Mouse (Mus musculus) erythroblast, embryonic 14.5 days (primary cell): Measurements from ENCODE around the gene Ahsa1. TPM values are rescaled to one million over a fixed set of nuclear protein-coding genes. Genes with fewer than 3 reads are reported as not detected.
A peak's percentile ranks its signal among the peaks of the same experiment; 100 is the strongest.
"Not testable (repeated sequence)": the region's sequence is repeated elsewhere in the genome, so short reads cannot be mapped to it uniquely, and the experiment has no call there.

Experiments used
- H3K27me3 ChIP-seq: 2 replicates; pipeline ENCODE4 v1.6.1; 2012; ENCODE audit warnings: inconsistent platforms; ENCODE audit not compliant: control insufficient read depth
- H3K36me3 ChIP-seq: 2 replicates; pipeline ENCODE4 v1.6.1; 2012; ENCODE audit warnings: mild to moderate bottlenecking, inconsistent platforms; ENCODE audit not compliant: control insufficient read depth
- H3K4me1 ChIP-seq: 2 replicates; pipeline ENCODE4 v1.6.1; 2012; ENCODE audit warnings: inconsistent platforms; ENCODE audit not compliant: control insufficient read depth
- H3K4me3 ChIP-seq: replicated peaks from 2 replicates; pipeline ENCODE3; 2012; ENCODE audit warnings: moderate library complexity, mild to moderate bottlenecking, inconsistent platforms
- H3K9me3 ChIP-seq: 2 replicates; pipeline ENCODE4 v1.6.1; 2012; ENCODE audit warnings: low read length, inconsistent platforms, mixed read lengths; ENCODE audit not compliant: control insufficient read depth
- GATA1 ChIP-seq: IDR thresholded peaks from 2 replicates; pipeline ENCODE4 v1.6.1; 2012; ENCODE audit warnings: low read length, inconsistent platforms, mixed read lengths
- TAL1 ChIP-seq: IDR thresholded peaks from 3 replicates; pipeline ENCODE4 v1.6.1; 2012; ENCODE audit warnings: low read length, inconsistent platforms, mixed read lengths
- polyA plus RNA-seq: library from polyadenylated mRNA; stranded (reverse); fragments of >175 nt; gene quantifications from 2 replicates; pipeline ENCODE4 v1.2.3, GENCODE M21; 2012

Gene Ahsa1
- polyA plus RNA-seq, 1 experiment = 13.5 TPM

DNA sequence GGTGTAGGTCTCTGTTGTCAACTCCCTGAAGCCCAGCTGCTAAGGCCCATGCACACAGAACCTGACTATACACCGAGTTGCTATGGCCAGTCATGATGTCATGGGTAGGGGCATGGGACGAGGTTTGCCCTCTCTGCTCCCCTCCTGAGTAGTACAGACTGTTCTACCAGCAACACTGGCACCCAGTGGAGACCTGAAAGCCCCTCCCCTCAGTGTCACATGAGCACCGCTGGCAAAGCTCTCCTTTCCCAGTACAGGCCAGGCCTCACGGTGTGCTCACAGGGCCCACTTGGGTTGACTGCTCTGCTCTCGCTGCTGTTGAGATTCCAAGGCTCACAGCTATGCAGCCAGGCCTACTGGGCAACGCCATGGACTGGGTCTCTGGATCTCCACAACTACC is 27.7 kb downstream of the Ahsa1 start:
- H3K27me3 ChIP-seq = peaks cover 10% of the 10 kb centered on the region

DNA sequence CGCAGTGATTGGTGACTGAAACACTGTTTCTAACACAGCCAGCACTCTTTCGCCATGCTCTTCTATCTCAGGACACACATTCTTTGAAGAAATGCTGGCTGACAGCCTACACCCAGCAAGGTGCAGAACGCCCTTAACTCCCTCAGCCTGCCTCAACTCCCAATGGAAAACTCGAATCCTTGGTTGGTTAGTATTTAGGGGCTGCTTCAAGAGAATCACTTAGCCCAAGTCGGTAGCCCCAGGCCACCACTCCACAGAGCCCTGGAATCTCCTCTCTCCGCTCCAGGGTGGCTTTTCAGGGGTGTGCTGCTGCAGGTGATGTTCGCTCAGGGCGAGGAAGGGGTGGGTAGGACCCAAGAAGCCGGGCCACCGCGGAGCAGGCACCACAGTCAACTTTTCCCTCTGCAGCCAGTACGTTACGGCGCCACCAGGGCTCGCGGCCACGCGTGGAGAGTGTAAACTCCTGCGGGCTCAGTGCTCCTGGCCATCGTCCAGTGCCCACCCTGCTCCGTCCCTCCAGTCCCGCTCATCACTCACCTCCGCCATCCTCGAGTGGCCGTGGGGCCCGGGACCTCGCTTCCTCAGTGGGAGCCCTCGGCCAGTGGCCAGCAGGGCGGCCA is 32.9 kb downstream of the Ahsa1 start:
- H3K4me3 ChIP-seq = peak overlapping the region; percentile 60
- H3K9me3 ChIP-seq = peaks cover 5% of the 10 kb centered on the region; the same call in 1 of the 2 replicates
- H3K4me1 ChIP-seq = peaks cover 15% of the 10 kb centered on the region
- peaks cover 45% of the 10 kb centered on the region for H3K27me3 ChIP-seq
- TF ChIP-seq TAL1 (no peak), GATA1 (no peak)
- no peaks in the 10 kb centered on the region for H3K36me3 ChIP-seq

More for the DNA sequence above, 27.7 kb downstream of the Ahsa1 start:
- H3K4me3 ChIP-seq = no peak overlapping the region
- no peaks in the 10 kb centered on the region for H3K4me1 ChIP-seq
- H3K9me3 ChIP-seq = no peaks in the 10 kb centered on the region
- TF ChIP-seq TAL1 (no peak), GATA1 (no peak)
- no peaks in the 10 kb centered on the region for H3K36me3 ChIP-seq

DNA sequence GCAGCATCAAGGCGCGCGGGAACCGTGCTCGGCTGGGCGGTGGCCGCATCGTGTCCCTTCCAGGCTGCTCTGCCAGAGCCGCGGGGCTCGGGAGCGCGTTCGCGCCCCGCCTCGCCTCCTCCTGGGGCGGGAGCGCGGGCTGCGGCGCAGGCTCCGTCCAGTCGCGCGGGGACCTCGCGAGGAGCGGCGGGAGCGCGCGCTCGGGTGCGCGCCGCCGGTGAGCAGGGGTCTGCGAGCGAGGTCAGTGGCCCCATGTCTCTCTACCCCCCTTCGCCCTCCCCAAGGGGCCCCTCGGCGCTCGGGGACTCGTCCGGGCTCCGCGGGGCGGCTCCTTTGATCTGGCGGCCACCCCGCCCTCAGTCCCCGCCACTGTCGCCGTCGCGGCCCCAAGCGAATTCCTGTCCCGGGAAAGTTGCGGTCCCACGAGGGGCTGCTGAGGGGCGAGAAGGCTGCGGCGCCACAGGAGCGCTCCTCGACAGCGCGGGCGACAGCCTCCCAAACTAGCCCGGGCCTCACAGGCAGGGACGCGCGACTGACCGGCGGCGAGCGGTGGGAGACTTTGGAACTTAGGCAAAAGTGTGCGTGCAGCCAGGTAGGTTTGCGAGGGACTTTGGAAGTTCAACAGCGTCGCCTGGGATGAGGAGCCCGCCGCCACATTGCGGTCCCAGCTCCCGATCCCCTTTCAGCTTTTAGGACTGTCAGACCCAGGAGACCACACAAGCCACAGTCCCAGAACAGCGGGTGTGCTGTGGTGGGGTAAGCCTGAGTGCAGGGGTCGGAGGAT is 33.6 kb downstream of the Ahsa1 start, which contains the start of gene Ism2:
Ism2 (minus strand) TSS at position 49 of the 784 bp plus-strand sequence.
- Histone ChIP-seq H3K36me3 (no peaks in the 10 kb centered on the region), H3K4me1 (peaks cover 15% of the 10 kb centered on the region), H3K27me3 (peaks cover 45% of the 10 kb centered on the region), H3K4me3 (peak within 1 kb of the TSS; percentile 60), H3K9me3 (peaks cover 5% of the 10 kb centered on the region; the same call in 1 of the 2 replicates)
- no peak for TF ChIP-seq GATA1
- TF ChIP-seq TAL1 = no peak

DNA sequence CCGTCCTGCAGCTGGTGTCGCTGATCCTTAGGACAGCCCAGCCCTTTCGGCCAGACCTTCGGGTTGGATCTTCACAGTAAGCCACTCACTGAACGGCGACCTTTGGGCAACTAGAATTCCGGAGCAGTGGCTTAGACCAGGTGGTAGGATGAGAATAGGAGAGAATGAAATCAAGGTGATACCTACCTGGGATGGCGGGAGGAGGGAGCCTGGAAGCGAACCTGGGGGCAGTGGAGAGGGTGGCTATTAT is 34.1 kb downstream of the Ahsa1 start:
- peaks cover 5% of the 10 kb centered on the region; the same call in 1 of the 2 replicates for H3K9me3 ChIP-seq
- peaks cover 15% of the 10 kb centered on the region for H3K4me1 ChIP-seq
- peak overlapping the region; percentile 60 for H3K4me3 ChIP-seq
- H3K36me3 ChIP-seq = no peaks in the 10 kb centered on the region
- peaks cover 45% of the 10 kb centered on the region for H3K27me3 ChIP-seq
- TF ChIP-seq TAL1 (no peak), GATA1 (no peak)

DNA sequence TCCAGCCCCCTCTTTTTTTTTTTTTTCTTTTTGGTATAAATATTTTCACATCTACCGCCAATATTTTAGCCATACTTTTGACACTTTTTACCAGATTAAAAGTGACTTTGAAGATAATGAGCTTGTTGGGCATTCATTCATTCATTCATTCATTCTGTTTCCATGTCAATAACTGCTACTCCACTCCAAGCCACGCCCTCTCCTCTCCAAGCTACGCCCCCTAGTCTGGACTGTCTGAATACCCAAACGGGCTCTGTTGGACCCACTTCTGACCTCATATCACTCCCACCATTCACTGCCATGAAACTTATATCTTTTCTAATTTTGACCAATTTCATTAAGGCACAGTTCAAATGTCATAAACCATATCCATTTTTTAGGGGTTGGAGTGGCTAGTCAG is 34.9 kb downstream of the Ahsa1 start:
- H3K4me1 ChIP-seq = peaks cover 15% of the 10 kb centered on the region
- peaks cover 5% of the 10 kb centered on the region; the same call in 1 of the 2 replicates for H3K9me3 ChIP-seq
- H3K4me3 ChIP-seq = no peak overlapping the region
- H3K36me3 ChIP-seq = no peaks in the 10 kb centered on the region
- TF ChIP-seq TAL1 (no peak), GATA1 (no peak)
- peaks cover 45% of the 10 kb centered on the region for H3K27me3 ChIP-seq

DNA sequence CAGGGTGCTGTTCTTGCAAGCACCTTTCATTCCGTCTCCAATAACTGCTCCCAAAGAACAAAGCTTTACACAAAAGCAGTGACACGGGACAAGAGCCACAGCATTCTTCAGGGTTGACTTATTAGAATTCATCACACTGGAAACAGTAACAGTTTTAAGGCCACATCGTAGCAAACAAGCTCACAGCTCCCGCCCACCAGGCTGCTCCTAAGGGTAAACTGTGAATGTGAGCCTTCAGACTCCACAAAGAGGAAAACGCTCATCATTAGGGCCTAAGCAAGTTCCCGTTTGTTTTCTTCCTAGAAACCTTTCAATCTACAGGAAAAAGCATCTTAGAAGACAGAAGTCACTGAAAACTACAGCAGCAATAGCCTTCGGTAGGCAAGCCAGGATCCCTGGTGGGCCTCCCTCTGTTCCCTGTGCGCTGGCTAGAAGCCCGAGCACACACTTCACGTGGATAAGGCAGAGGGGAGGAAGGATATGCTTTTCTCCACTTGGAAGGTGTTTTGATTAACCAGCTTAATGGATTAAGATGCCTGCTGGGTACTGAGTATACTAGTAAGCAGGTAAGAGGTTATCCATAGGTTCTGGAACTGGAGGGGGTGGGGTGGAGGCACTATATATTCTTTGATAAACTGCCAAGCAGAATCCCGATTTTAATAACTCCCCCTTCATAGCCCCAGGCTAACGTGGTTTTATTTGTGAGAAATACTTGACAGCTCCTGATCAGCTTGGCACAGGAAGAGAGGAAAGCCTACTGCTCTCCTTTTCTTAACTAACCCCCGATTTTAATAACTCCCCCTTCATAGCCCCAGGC is 39.7 kb downstream of the Ahsa1 start:
- Histone ChIP-seq H3K4me1 (no peaks in the 10 kb centered on the region), H3K36me3 (peaks cover 15% of the 10 kb centered on the region), H3K4me3 (no peak overlapping the region), H3K27me3 (peaks cover 15% of the 10 kb centered on the region), H3K9me3 (no peaks in the 10 kb centered on the region)
- TF ChIP-seq GATA1 (no peak), TAL1 (no peak)

DNA sequence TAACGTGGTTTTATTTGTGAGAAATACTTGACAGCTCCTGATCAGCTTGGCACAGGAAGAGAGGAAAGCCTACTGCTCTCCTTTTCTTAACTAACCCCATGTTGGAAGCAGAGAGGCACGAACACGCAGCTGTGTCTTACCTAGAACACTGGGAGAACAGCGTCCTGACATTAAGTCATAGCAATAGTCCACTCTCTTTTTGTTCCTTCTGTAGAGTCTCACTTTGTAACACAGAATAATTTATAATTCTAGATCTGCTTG is 40.2 kb downstream of the Ahsa1 start:
- not testable (repeated sequence) for H3K9me3 ChIP-seq, H3K4me3 ChIP-seq, H3K27me3 ChIP-seq, H3K4me1 ChIP-seq
- H3K36me3 ChIP-seq = peaks cover 15% of the 10 kb centered on the region

DNA sequence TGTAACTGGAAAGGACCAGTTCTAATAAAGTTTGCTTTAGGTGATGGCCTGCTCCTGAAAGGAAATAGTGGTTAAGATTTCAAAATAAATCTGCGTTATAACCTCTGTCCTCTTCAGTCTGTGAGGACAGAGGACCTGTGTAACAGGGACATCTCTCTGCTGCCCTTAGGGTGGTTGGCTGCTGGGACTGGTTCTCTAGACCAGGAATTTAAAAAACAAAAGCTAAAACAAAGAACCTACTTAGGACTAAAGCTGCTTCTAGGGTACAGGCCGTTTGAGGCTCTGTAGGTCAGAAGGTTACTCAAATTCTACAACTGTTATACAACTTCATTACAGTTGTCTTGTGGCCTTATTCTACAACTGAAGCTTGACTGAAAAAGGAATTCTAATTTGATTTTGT is 46.8 kb downstream of the Ahsa1 start:
- peaks cover 20% of the 10 kb centered on the region for H3K36me3 ChIP-seq
- H3K27me3 ChIP-seq = no peaks in the 10 kb centered on the region
- no peaks in the 10 kb centered on the region for H3K9me3 ChIP-seq
- H3K4me1 ChIP-seq = no peaks in the 10 kb centered on the region
- no peak overlapping the region for H3K4me3 ChIP-seq
- TF ChIP-seq GATA1 = no peak
- TF ChIP-seq TAL1 = no peak

DNA sequence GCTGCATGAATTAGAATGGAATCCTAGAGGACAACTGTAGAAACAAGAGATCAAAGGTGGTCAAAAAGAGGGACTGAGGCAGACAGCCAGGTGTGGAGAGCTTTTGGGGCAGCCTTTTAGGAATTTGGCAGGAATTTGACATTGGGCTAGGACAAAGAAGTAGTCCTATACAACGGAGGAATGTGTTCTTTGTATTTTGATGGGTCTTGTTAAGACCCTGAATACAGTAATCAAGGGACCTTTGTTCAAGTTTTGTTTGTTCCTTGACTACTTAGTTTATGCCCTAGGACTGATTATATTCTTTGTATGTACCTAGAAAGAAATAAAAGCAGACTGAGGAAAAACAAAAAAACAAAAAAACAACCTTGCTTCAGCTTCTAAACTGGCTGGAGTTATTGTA is 51.7 kb downstream of the Ahsa1 start:
- TF ChIP-seq GATA1 = no peak
- TF ChIP-seq TAL1 = no peak
- Histone ChIP-seq H3K9me3 (no peaks in the 10 kb centered on the region), H3K4me1 (no peaks in the 10 kb centered on the region), H3K27me3 (no peaks in the 10 kb centered on the region), H3K4me3 (no peak overlapping the region), H3K36me3 (no peaks in the 10 kb centered on the region; the same call in 1 of the 2 replicates)
